Mouse (Mus musculus) activated CD4-positive, CD25-positive, alpha-beta regulatory T cell, adult 4 months (primary cell): Measurements from ENCODE around the gene Max. TPM values are rescaled to one million over a fixed set of nuclear protein-coding genes. Genes with fewer than 3 reads are reported as not detected.

Experiments
- ATAC-seq: one replicate; pipeline ENCODE4 v1.8.0; 2017
- polyA plus RNA-seq, 2 experiments: library from polyadenylated mRNA; unstranded; fragments of 100-300 nt; shearing (Covaris generic); gene quantifications; one replicate each; pipeline ENCODE4 v1.2.1; 2017

Max gene
- polyA plus RNA-seq, 2 experiments from 2014 or later: 75.9 to 95.3 TPM

- ATAC-seq: no peak
Measured at GRCm38 (mm10) chr12:76920398-76920797, 41.6 kb downstream of the Max start.

GRCm38 (mm10) chr12:76918855-76919254, 43.1 kb downstream of the Max start:
- ATAC-seq: no peak

DNA sequence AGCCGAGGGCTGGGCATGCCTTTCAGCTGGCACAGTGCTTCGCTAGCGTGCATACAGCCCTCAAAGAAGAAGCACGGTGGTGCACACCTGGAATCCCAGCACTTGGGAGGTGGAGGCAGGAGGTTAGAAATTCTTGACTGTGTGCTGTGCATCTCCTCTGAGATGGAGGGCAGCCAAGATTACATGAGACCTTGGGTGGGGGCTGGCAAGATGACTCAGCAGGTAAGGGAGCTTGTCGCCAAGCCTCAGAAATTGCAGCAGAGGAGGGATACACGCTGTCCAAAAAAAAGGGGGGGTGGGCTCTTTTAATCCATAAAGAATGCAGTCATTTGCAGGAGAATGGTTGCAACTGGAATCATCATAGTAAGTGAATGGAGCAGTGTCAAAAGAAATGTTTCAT, 43.9 kb downstream of the Max start:
- no peak for ATAC-seq

GRCm38 (mm10) chr12:76916163-76916562, 45.8 kb downstream of the Max start:
- ATAC-seq: no peak

DNA sequence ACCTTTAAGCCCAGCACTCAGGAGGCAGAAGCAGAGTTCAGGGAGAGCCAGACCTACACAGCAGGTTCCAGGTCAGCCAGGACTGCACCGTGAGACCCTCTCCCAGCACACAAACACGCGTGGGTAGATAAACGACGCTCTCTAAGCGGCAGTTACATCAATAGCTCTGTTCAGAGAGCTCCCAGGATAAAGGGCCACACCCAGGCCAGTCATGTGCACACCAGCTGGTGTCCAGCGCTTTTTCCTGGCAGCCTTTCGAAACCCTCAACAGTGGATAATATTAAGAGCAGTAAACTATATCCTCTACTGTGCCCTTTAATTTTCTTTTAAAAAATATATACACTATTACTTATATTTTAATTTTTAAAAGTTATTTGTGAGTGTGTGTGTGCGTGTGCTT, 49.8 kb downstream of the Max start:
- ATAC-seq: no peak

DNA sequence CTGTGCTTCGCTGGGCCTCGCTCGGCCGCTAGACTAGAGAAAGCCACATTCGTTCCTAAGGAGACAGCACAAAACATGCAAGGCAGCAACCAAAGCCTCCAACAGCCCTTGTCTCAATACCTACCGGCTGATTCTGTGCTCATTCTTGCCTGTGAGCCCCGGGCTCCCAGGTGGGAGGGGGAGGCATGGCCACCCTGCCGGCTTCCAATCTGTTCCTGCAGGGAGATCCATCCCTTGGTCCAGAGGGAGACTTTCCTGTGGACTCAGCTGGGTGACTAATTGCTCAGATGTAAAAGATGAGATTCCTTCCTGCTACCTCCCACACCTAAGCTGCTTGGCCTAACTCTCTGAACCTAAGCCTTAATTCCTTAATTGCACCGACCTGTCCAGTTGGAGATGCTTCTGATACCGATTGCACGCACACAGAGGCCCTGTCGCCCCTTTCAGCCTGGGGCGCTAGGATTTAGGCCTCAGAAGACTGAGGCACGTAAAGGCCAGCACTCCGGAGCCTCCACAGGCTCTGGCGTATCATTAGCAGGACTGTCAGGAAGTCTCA, 50.8 kb downstream of the Max start:
- no peak for ATAC-seq

GRCm38 (mm10) chr12:76910258-76910940, 51.6 kb downstream of the Max start:
- no peak for ATAC-seq

DNA sequence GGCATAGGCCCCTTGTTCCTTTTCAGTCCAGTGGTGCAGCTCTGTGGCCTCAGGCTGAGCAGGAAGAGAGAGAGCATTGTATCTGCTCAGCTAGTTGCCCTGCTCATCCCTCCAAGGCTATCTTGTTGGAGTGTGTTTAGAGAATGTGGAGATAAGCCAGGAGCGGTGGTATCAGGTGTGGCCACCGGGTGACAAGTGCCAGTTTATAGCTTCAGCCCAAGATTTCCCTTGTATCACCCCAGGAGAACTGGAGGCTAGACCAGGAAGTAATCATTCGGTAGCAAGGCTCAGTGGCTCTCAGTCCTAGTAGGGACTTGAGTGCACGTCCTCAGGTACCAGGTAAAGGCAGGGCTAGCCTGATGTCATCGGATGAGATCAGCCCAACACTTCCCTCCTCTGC, 52.8 kb downstream of the Max start:
- no peak for ATAC-seq

DNA sequence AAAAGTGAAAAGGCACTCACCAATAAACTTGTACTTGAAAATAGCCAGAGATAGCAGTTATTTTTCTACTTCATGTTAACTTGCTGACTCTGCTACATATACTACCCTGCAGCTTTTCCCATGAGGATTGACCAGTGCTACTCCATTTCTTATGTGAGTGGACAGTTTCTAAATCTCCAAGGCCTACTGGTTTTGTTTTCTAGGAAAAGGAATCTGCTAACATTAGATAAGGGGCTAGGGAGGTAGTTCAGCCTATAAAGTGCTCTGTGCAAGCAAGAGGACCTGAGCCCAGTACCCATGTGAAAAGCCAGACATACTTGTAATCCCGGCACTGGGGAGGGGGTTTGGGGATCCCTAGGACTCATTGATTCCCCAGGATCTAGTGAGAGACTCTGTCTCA, 55.7 kb downstream of the Max start:
- no peak for ATAC-seq

DNA sequence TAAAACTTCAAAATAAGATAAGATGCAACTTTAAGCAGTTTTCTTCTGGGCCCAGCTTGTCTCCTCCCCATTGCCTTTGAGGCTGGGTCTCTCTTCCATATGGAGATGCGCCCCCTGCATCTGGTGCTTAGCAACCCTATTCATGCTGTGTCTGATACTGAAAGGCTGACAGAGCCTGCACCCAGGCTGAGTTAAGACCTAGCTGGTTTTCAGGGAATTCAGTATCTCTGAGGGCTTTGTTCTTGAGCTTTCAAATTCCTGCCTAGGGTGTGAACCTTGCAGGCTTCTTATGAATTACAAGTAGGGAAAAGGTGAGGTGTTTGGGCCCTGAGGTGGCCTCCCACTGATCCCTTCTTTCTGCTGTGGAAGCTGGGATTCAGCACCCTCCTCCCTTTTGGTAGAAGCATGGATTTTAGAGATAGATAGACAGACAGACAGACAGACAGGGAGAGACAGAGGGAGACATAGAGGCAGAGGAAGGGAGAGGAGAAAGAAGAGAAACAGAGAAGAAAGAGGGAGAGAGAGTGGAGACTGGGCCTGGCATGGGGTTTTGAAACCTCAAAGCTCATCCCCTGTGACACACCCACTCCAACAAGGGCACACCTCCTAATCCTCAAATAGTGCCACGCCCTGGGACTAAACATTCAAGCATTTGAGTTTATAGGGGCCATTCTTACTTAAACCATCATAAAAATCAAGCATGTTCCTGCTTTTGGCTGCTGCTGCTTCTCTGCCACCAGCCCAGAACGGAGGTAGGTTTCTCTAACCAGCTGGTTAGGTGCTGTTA, 60.3 kb downstream of the Max start:
- ATAC-seq: no peak

- ATAC-seq: no peak
Measured at GRCm38 (mm10) chr12:76899261-76899975, 62.6 kb downstream of the Max start.

DNA sequence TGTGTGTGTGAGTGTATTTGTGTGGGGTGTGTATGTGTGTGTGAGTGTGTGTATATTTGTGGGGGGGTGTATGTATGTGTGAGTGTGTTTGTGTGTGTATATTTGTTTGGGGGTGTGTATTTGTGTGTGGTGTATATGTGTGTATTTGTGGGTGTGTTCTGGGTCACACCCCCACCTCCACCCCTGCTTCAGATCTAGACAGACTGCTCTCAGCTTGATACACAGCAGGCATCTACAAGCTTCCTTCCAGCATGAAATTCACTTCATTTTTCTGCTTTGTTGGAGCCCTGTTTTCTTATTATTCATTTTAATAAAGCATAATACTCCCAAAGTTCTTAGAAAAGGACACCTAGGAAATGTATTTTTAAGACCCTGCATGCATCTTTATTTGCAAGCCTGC, 63.9 kb downstream of the Max start:
- no peak for ATAC-seq

DNA sequence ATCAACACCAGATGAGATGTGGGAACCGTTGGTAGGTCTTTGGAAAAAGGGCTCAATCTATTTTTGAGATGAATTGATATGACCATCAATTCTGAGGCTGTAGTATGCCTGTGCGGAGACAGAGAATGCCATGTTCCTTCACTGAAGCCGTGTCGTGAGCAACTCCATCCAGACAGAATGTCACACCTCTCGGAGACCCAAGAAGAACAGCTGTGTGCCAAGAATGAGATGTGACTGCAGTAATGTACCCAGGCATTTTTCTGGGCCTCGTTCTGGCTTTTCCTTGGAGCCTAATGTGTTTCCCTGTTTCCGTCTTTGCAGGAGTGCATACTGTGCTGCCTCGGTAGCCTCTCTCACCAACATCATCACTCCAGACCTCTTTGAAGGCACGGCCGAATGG, 65.0 kb downstream of the Max start:
- no peak for ATAC-seq

DNA sequence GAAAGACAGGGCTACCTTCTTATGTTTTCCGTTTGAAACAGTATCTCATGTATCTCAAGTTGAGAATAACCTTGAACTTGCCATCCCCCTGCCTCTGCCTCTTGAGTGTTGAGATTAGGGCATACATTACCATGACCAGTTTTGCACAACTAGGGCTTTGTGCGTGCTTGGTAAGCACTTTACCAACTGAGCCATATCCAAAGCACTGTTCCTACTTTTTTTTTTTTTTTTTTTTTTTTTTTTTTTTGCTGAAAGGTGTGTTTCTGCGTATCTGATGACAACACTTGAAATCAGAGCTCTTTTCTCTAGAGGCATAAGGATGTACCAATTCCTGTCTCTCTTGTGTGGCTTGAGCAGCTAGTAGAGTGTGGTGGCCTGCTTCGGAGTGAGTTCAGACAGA, 65.4 kb downstream of the Max start:
- no peak for ATAC-seq

DNA sequence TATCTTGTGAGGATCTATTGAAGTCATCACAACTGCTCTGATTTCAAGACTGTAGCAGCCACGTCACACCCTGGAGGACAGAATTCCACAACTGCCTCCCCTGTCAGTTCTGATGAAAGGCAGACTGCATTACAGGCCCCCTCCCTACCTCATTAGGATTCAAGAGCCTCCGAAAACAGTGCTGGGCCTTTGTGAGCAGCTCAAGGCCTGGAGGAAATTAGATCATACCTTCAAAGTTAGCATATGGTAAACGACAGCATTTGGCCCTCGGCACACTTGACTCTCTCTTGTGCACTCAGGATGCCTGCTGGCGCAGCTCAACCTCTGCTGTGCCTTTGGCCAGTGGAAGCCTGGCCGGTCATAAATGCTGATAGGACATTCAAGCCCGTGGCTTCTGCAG, 66.2 kb downstream of the Max start:
- no peak for ATAC-seq

GRCm38 (mm10) chr12:76894792-76895559, 67.0 kb downstream of the Max start:
- ATAC-seq: no peak

GRCm38 (mm10) chr12:76892910-76893695, 68.9 kb downstream of the Max start:
- ATAC-seq: no peak

DNA sequence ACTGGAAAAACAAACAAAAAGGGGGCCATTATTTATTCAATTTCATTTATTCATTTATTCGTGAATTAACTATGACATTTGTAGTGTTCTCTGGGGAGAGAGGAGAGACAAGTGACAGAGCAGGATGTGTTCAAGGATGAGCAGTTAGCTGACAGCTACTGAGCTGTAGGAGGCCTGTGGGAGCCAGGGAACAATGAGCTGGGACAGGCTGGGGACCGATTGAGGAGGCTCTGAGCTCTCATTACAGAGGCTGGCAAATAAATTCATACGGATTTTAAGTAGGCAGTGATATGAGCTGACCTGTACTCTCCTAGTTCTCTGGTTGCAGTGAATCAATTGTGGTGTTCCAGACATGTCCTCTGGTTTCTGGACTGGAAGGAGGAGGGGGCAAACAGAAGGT, 70.8 kb downstream of the Max start:
- no peak for ATAC-seq

GRCm38 (mm10) chr12:76889404-76890184, 72.4 kb downstream of the Max start:
- no peak for ATAC-seq

DNA sequence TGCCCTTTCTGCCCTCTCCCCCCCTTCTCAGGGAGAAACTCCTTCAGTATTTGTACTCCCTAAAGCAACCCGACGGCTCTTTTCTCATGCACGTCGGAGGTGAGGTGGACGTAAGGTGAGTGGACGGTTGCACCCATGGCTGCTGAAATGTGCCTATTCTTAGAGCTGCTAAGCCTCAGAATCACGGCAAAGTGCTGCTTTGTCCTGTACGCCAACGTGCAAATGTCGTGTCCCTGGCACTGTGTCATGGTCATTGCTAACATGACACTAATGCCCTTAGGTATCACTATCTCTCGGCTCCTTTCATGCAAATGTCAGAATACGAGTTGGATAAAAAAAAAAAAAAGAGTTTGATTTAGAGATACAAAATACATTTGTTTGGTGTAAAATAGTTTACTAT, 74.1 kb downstream of the Max start:
- no peak for ATAC-seq
